Mouse (Mus musculus): Measurements from ENCODE around the gene Clpx. TPM values are rescaled to one million over a fixed set of nuclear protein-coding genes. Genes with fewer than 3 reads are reported as not detected.

The Clpx gene
- 18.9 and 21.6 TPM in 2 replicates for polyA plus RNA-seq (2012; rRNA removed)

GRCm38 (mm10) chr9:65293973-65294715, at the start of gene Clpx:
Clpx (plus strand) TSS chr9:65294260.

GRCm38 (mm10) chr9:65264959-65265358, 29.1 kb upstream of the Clpx start, which contains the start of gene Cilp:
Cilp (plus strand) TSS chr9:65265180.

GRCm38 (mm10) chr9:65345854-65346475, 51.9 kb downstream of the Clpx start, which contains the start of gene Pdcd7:
Pdcd7 (plus strand) TSS chr9:65346104.

GRCm38 (mm10) chr9:65360641-65361448, 66.8 kb downstream of the Clpx start, which contains the start of gene Ubap1l:
Ubap1l (plus strand) TSS chr9:65361041.

Other genes starting within 250 kb of the Clpx start
- 32.3 and 33.8 TPM in 2 replicates for gene Igdcc4, start 192.8 kb upstream of the Clpx start, polyA plus RNA-seq (2012; rRNA removed)
- gene Igdcc3, start 153.1 kb upstream of the Clpx start, polyA plus RNA-seq (2012; rRNA removed), result 6.8 and 7.3 TPM in 2 replicates
- 7.1 and 7.2 TPM in 2 replicates for gene Parp16, start 98.9 kb upstream of the Clpx start, polyA plus RNA-seq (2012; rRNA removed)
- 0.17 and 0.44 TPM in 2 replicates for gene Cilp, start 29.1 kb upstream of the Clpx start, polyA plus RNA-seq (2012; rRNA removed)
- gene Pdcd7, start 51.8 kb downstream of the Clpx start, polyA plus RNA-seq (2012; rRNA removed), result 14.4 and 15.0 TPM in 2 replicates
- gene Ubap1l, start 66.8 kb downstream of the Clpx start, polyA plus RNA-seq (2012; rRNA removed), result 10.0 and 13.3 TPM in 2 replicates
- gene Kbtbd13, start 97.4 kb downstream of the Clpx start, polyA plus RNA-seq (2012; rRNA removed), result 0.71 and 0.73 TPM in 2 replicates
- gene Rasl12, start 104.2 kb downstream of the Clpx start, polyA plus RNA-seq (2012; rRNA removed), result 6.5 and 7.2 TPM in 2 replicates
- not detected in 2 replicates for gene Slc51b, start 128.7 kb downstream of the Clpx start, polyA plus RNA-seq (2012; rRNA removed)
- gene Mtfmt, start 141.5 kb downstream of the Clpx start, polyA plus RNA-seq (2012; rRNA removed), result 22.2 and 23.2 TPM in 2 replicates
- gene Spg21, start 166.7 kb downstream of the Clpx start, polyA plus RNA-seq (2012; rRNA removed), result 45.7 and 50.9 TPM in 2 replicates
- 2.4 and 2.9 TPM in 2 replicates for gene Ankdd1a, start 225.9 kb downstream of the Clpx start, polyA plus RNA-seq (2012; rRNA removed)